Mouse (Mus musculus) small intestine, adult 2 months (tissue): ENCODE data around the gene Moap1.

ENCODE experiments used
- CTCF ChIP-seq: fragments of 200-500 bp; IDR thresholded peaks from 2 replicates; pipeline ENCODE4 v1.5.1; 2012; ENCODE audit warnings: low read depth, mild to moderate bottlenecking, control low read depth, inconsistent platforms, low read length, moderate library complexity, mixed read lengths; ENCODE audit not compliant: insufficient replicate concordance, insufficient read length; ENCODE audit errors: extremely low read depth
- POLR2A ChIP-seq: fragments of 200-500 bp; IDR thresholded peaks from 2 replicates; pipeline ENCODE4 v1.6.1; 2012; ENCODE audit warnings: low read depth, mild to moderate bottlenecking, control low read depth, inconsistent platforms, low read length, moderate library complexity

GRCm38 (mm10) chr12:102703921-102704408 lies 39.5 kb downstream of the Moap1 start:
- TF ChIP-seq CTCF (no peak), POLR2A (no peak; the same call in 1 of the 2 replicates)
